Mouse (Mus musculus): ENCODE data around the gene Stard3.

Gene Stard3

GRCm38 (mm10) chr11:98348083-98348961 is 9.8 kb upstream of the Stard3 start, which contains the start of gene Ppp1r1b:
Gene Ppp1r1b (plus strand): TSS chr11:98348404.
- peak; percentile 58 for DNase-seq (ENCODE audit: low read depth)

GRCm38 (mm10) chr11:98349308-98349707 is 8.9 kb upstream of the Stard3 start:
- DNase-seq (ENCODE audit: low read depth), result no peak

DNA sequence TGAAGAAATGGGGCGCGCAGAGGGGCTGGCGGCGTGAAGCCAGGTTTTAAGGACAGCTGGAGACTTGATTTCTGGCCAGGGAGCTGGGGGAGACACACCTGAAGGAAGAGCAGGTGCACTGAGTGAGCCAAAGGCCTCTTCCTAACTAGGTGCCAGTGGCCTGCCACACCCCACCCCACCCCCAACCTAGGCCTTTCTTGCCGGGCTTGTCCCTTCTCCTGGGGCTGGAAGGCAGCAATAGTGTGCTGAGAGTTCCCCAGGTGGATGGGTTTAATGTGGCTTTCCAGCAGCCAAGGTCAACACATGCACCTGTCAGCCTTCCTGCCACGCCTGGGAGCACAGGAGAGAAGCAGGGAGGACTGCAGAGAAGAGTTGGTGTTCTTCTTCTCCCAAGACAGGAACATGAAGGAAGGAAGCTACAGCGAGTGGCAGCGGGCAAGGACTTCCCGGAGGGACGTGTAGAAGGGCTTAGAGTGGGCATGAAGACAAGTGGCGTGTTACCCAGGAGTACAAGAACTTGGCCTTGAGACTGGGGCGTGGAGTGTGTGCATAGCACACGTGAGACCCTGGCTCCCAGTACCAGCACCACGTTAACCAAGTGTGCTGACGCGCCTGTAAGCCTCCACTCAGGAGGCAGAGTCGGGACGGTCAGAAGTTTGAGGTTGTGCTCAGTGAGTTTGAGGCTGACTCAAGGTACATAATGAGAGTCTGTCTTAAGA is 5.7 kb upstream of the Stard3 start:
- DNase-seq (ENCODE audit: low read depth), result no peak

DNA sequence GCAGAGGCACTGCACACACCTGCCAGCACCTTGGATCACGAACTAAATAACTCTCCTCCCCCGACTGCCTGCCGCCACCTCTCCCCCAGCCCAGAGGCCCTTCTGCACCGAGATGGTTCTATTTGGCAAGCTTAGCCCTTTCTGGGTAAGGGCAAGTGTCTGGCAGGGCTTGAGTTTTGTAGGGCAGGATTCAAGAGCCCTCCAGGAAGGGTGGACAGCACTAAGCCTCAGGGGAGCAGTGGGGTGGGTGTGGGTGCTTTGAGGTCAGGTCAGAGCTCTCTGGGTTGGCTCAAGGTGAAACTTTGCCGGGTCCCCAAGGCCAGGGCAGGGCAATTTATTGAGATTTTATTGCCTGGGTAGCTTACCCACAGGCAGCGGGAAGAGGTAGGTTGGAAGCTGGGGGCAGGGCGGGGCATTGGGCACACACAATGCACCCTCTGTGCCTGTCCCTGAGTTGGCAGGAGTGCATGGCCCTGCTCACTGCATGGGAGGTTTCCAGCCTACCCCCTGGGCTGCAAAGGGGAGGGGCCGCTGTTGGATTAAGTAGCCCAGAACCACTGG is 4.4 kb upstream of the Stard3 start:
- DNase-seq (ENCODE audit: low read depth), result no peak

- DNase-seq (ENCODE audit: low read depth), result no peak
Measured at GRCm38 (mm10) chr11:98354445-98354844, 3.7 kb upstream of the Stard3 start.

- DNase-seq (ENCODE audit: low read depth), result peak; percentile 87
Measured at GRCm38 (mm10) chr11:98355732-98356299, 2.4 kb upstream of the Stard3 start.

- DNase-seq (ENCODE audit: low read depth), result no peak
Measured at GRCm38 (mm10) chr11:98356625-98357394, 1.4 kb upstream of the Stard3 start.

- DNase-seq (ENCODE audit: low read depth), result no peak
Measured at GRCm38 (mm10) chr11:98357396-98358160, 590 bp upstream of the Stard3 start.

GRCm38 (mm10) chr11:98360866-98361521 is 2.8 kb downstream of the Stard3 start:
- no peak for DNase-seq (ENCODE audit: low read depth)

DNA sequence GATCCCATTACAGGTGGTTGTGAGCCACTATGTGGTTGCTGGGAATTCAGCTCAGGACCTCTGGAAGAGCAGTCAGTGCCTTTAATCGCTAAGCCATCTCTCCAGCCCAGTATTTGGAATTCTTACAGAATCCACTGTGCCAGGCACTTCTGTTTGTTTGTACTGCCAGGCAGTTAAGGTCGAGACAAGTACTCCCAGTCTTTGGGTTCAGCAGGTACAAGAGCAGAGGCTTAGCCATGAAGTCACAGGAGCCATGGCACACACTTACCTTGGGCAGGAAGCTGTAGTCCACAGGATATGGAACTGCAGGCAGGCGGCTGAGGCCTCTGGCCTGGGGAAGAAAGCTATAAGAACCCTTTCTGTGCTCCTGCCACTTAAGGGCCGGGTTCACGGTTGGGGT is 5.6 kb downstream of the Stard3 start:
- no peak for DNase-seq (ENCODE audit: low read depth)

GRCm38 (mm10) chr11:98364410-98364809 is 6.2 kb downstream of the Stard3 start:
- no peak for DNase-seq (ENCODE audit: low read depth)

- no peak for DNase-seq (ENCODE audit: low read depth)
Measured at GRCm38 (mm10) chr11:98366290-98366689, 8.1 kb downstream of the Stard3 start.

DNA sequence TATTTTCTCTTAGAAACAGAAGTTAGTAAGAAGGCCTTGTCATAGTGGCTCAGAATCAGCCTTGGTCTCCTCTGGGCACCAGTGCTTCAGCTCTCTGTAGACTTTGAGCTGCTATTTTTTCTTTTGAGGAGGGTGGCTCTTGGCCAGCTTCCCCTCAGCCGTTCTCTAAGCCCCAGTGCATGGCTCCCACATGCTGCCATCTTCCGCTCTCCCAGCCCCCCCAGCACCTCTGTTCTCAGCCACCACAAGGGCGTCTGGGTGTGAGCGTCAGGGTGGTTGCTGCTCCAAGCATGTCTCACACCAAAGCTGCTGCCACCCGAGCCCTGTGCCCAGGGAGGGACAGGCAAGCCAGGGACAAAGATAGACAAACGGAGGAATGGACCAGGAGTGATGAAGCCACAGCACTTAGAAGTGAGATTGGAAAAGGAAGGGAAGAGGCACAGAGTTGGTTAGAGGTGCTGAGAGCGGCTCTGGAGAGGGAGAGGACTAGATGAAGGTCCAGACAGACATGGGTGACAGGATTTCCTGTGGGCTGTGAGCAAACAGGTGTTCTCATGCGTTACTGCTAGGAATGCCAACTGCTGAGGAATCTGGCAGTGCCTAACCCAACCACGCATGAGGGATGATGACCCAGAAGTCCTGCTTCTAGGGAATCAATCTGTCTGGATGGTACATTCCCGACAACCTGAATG is 9.1 kb downstream of the Stard3 start:
- peak; percentile 57 for DNase-seq (ENCODE audit: low read depth)

DNA sequence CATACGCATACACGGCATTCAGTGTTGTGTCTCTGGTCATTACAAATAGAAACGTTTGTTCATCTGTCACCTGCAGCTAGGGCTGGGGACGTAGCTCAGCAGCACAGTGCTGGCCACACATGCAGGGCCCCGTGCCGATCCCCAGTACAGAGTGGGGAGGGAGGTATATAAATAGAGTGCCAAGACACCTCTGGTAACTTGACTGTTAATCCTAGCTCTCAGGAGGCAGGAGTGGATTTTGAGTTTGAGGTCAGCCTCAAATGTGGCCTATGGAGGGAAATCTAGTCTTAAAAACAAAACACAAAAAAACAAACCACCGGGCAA is 9.7 kb downstream of the Stard3 start:
- no peak for DNase-seq (ENCODE audit: low read depth)

DNA sequence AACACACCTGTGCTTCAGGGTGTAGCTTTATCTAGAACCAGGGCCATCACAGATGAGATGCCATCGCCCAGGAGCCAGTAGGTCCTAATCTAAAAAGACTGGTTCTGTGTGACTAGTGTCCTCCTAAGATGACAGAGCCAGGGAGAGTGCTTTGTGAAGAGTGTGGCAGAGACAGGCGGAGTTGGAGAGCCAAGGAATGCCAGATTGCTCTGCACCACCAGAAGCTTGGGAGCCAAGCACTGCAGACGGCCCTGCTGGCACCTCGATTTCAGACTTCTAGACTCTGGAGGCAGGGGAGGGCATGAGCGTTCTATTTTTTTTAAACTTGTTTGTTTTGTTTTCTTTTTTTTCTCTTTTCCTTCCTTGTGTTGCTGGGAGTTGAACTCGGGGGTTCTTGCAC is 11.2 kb downstream of the Stard3 start:
- no peak for DNase-seq (ENCODE audit: low read depth)

GRCm38 (mm10) chr11:98370588-98370987 is 12.4 kb downstream of the Stard3 start:
- no peak for DNase-seq (ENCODE audit: low read depth)

GRCm38 (mm10) chr11:98371556-98372240 is 13.5 kb downstream of the Stard3 start:
- no peak for DNase-seq (ENCODE audit: low read depth)

GRCm38 (mm10) chr11:98372406-98372805 is 14.2 kb downstream of the Stard3 start:
- peak; percentile 84 for DNase-seq (ENCODE audit: low read depth)

GRCm38 (mm10) chr11:98373244-98373643 is 15.1 kb downstream of the Stard3 start:
- DNase-seq (ENCODE audit: low read depth), result no peak
